Mouse (Mus musculus) G1E (cell line): ENCODE results near the gene Glycam1.

ENCODE experiments used
- CTCF ChIP-seq: IDR thresholded peaks from 2 replicates; pipeline ENCODE4 v1.5.1; 2012; ENCODE audit warnings: low read depth, low read length, inconsistent platforms, mixed read lengths
- POLR2AphosphoS5 ChIP-seq: IDR thresholded peaks from 2 replicates; pipeline ENCODE4 v1.6.1; 2012; ENCODE audit warnings: low read depth, low read length, inconsistent platforms; ENCODE audit not compliant: insufficient replicate concordance
- TAL1 ChIP-seq: conservative IDR thresholded peaks from 2 replicates; pipeline ENCODE4 v1.6.1; 2012; ENCODE audit warnings: low read depth, low read length, inconsistent platforms, mixed read lengths

DNA sequence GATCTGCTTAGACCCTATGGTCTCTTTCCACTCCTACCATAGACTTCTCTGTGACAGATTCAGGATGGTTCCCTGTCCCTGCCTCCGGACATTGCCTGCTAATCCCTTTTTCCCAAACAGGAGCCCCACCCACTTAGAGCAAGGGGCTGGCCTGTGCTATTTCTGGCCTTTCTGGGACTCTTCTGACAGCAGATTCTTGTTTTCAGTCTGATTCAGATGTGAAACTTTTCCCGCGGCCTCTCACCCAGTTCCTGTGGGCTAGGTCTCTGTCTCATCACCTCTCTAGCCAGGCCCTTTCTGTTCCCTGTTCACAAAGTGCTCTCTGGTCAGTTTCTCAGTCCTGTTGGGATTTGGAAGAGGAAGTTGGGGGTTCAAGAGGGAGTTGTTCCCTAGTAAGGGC is 50.0 kb downstream of the Glycam1 start:
- TF ChIP-seq TAL1 (no peak), POLR2AphosphoS5 (no peak), CTCF (no peak)
